Mouse (Mus musculus) liver, adult 2 months (tissue): Measurements from ENCODE around the gene Scube2. TPM values are rescaled to one million over a fixed set of nuclear protein-coding genes. Genes with fewer than 3 reads are reported as not detected.

Experiments
- DNase-seq: peaks from one replicate; pipeline ENCODE4 v3.0.0-alpha.2; 2011; ENCODE audit warnings: low read depth, low spot score; ENCODE audit errors: extremely low read depth
- H3K27ac ChIP-seq: fragments of 200-500 bp; replicated peaks from 2 replicates; pipeline ENCODE4 v1.5.1; 2012; ENCODE audit warnings: low read depth, mild to moderate bottlenecking, control low read depth, inconsistent platforms, low read length; ENCODE audit not compliant: insufficient read depth
- H3K27me3 ChIP-seq: fragments of 200-500 bp; 2 replicates; pipeline ENCODE4 v1.6.1; 2012; ENCODE audit warnings: mild to moderate bottlenecking, moderate library complexity, low read length, inconsistent platforms; ENCODE audit not compliant: control insufficient read depth, insufficient read depth
- H3K36me3 ChIP-seq: fragments of 200-500 bp; 2 replicates; pipeline ENCODE4 v1.6.1; 2012; ENCODE audit warnings: low read length, inconsistent platforms; ENCODE audit not compliant: control insufficient read depth, insufficient read depth
- H3K4me1 ChIP-seq: fragments of 200-500 bp; 2 replicates; pipeline ENCODE4 v1.6.1; 2011; ENCODE audit warnings: low read length; ENCODE audit not compliant: control insufficient read depth, insufficient read depth
- H3K4me3 ChIP-seq: fragments of 200-500 bp; 2 replicates; pipeline ENCODE4 v1.5.1; 2011; ENCODE audit warnings: low read depth, mild to moderate bottlenecking, control low read depth, low read length, moderate library complexity; ENCODE audit not compliant: insufficient read depth
- H3K79me2 ChIP-seq: fragments of 200-500 bp; 2 replicates; pipeline ENCODE4 v1.6.1; 2012; ENCODE audit warnings: inconsistent platforms, mild to moderate bottlenecking, low read length, moderate library complexity; ENCODE audit not compliant: control insufficient read depth, insufficient read depth
- H3K9ac ChIP-seq: fragments of 200-500 bp; 2 replicates; pipeline ENCODE4 v1.6.1; 2012; ENCODE audit warnings: low read depth, mild to moderate bottlenecking, control low read depth, inconsistent platforms, low read length
- CTCF ChIP-seq: fragments of 200-500 bp; IDR thresholded peaks from 2 replicates; pipeline ENCODE4 v1.5.1; 2011; ENCODE audit warnings: low read depth, low read length, control low read depth
- POLR2A ChIP-seq: fragments of 200-500 bp; IDR thresholded peaks from 2 replicates; pipeline ENCODE4 v1.6.1; 2011; ENCODE audit warnings: low read length, control low read depth; ENCODE audit not compliant: insufficient read depth; ENCODE audit errors: extremely low read depth
- WGBS: fragments of 180-500 bp; shearing (Covaris S2); methylation state at CpG from one replicate; pipeline ENCODE4 v1.1.7; 2018; 5-methylcytosine and 5-hydroxymethylcytosine counted together
- polyA plus RNA-seq: library from polyadenylated mRNA; depleted of rRNA; stranded (reverse); fragments of >200 nt; gene quantifications from 2 replicates; pipeline ENCODE4 v1.2.3, GENCODE M21; 2012
- total RNA-seq: library from RNA; depleted of rRNA; stranded (reverse); fragments of >200 nt; gene quantifications from 2 replicates; pipeline ENCODE4 v1.2.3, GENCODE M21; 2014

Scube2 gene
- total and polyA plus RNA-seq, 2 experiments, result under 0.01 TPM; not detected in 1

GRCm38 (mm10) chr7:109825293-109825692 is 40.2 kb downstream of the Scube2 start:
- WGBS, result 82% methylated on average over 14 of the region's 14 CpGs
- no peak for DNase-seq
- TF ChIP-seq POLR2A, result no peak
- TF ChIP-seq CTCF, result no peak
- Histone ChIP-seq H3K27ac (no peak overlapping the region), H3K79me2 (no peaks in the 10 kb centered on the region), H3K36me3 (no peaks in the 10 kb centered on the region), H3K27me3 (no peaks in the 10 kb centered on the region), H3K9ac (no peak overlapping the region), H3K4me3 (no peak overlapping the region), H3K4me1 (no peaks in the 10 kb centered on the region)

- DNase-seq, result no peak
- TF ChIP-seq POLR2A (no peak), CTCF (no peak)
- Histone ChIP-seq H3K79me2 (no peaks in the 10 kb centered on the region), H3K9ac (no peak overlapping the region), H3K4me3 (no peak overlapping the region), H3K4me1 (no peaks in the 10 kb centered on the region), H3K27me3 (no peaks in the 10 kb centered on the region), H3K36me3 (no peaks in the 10 kb centered on the region), H3K27ac (no peak overlapping the region)
- 72% methylated on average over 4 of the region's 4 CpGs for whole genome bisulfite sequencing
Observed at GRCm38 (mm10) chr7:109818600-109818999, 46.9 kb downstream of the Scube2 start.

- Histone ChIP-seq H3K79me2 (no peaks in the 10 kb centered on the region), H3K27me3 (no peaks in the 10 kb centered on the region), H3K36me3 (no peaks in the 10 kb centered on the region), H3K9ac (no peak overlapping the region), H3K4me3 (no peak overlapping the region), H3K27ac (no peak overlapping the region), H3K4me1 (no peaks in the 10 kb centered on the region)
- no peak for TF ChIP-seq CTCF
- no peak for DNase-seq
Observed at GRCm38 (mm10) chr7:109817954-109818353, 47.5 kb downstream of the Scube2 start.

- Histone ChIP-seq H3K27ac (no peak overlapping the region), H3K79me2 (no peaks in the 10 kb centered on the region), H3K4me3 (no peak overlapping the region), H3K9ac (no peak overlapping the region), H3K4me1 (no peaks in the 10 kb centered on the region), H3K36me3 (no peaks in the 10 kb centered on the region), H3K27me3 (no peaks in the 10 kb centered on the region)
- no peak for DNase-seq
- TF ChIP-seq CTCF, result no peak
- no peak for TF ChIP-seq POLR2A
- 88% methylated on average over 4 of the region's 4 CpGs for WGBS
Observed at GRCm38 (mm10) chr7:109813330-109814140, 51.9 kb downstream of the Scube2 start.

- Histone ChIP-seq H3K27ac (no peak overlapping the region), H3K27me3 (no peaks in the 10 kb centered on the region), H3K36me3 (no peaks in the 10 kb centered on the region), H3K79me2 (no peaks in the 10 kb centered on the region), H3K9ac (no peak overlapping the region), H3K4me3 (no peak overlapping the region), H3K4me1 (no peaks in the 10 kb centered on the region)
- TF ChIP-seq CTCF (no peak), POLR2A (no peak)
- WGBS, result 82% methylated on average over 8 of the region's 8 CpGs
- no peak for DNase-seq
Observed at GRCm38 (mm10) chr7:109807616-109808485, 57.6 kb downstream of the Scube2 start.

DNA sequence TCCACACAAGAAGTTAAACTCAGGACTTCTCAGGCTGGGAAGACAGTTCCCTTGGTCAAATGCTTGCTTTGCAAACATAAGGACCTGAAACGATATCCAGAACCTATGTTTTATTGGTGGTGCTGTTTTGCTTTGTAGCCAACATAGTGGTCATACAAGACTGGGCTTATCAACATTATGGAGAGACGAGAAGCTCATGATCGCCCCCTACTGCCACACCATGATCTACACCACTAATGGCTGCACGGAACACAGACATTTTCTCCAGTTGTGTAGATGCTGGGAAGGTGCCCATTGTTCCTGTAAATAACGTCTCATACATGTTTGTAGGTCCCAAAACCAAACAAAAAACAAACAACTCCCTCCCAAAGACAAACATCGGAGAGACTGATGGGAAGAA is 60.6 kb downstream of the Scube2 start:
- peak; percentile 8 for DNase-seq
- no peaks in the 10 kb centered on the region for H3K27me3 ChIP-seq
- H3K4me3 ChIP-seq, result no peak overlapping the region
- H3K9ac ChIP-seq, result no peak overlapping the region
- H3K79me2 ChIP-seq, result no peaks in the 10 kb centered on the region
- TF ChIP-seq CTCF (0 out of 2 replicates have a peak, but pooled peaks have one; percentile 21), POLR2A (no peak)
- H3K4me1 ChIP-seq, result no peaks in the 10 kb centered on the region
- H3K36me3 ChIP-seq, result no peaks in the 10 kb centered on the region
- WGBS, result 43% methylated on average over 6 of the region's 6 CpGs
- no peak overlapping the region for H3K27ac ChIP-seq
